Mouse (Mus musculus) erythroblast, embryonic 14.5 days (primary cell): ENCODE measurements around the gene Synpo2. TPM values are rescaled to one million over a fixed set of nuclear protein-coding genes. Genes with fewer than 3 reads are reported as not detected.

Experiments used
- H3K27me3 ChIP-seq: 2 replicates; pipeline ENCODE4 v1.6.1; 2012; ENCODE audit warnings: inconsistent platforms; ENCODE audit not compliant: control insufficient read depth
- H3K36me3 ChIP-seq: 2 replicates; pipeline ENCODE4 v1.6.1; 2012; ENCODE audit warnings: mild to moderate bottlenecking, inconsistent platforms; ENCODE audit not compliant: control insufficient read depth
- H3K4me1 ChIP-seq: 2 replicates; pipeline ENCODE4 v1.6.1; 2012; ENCODE audit warnings: inconsistent platforms; ENCODE audit not compliant: control insufficient read depth
- H3K4me3 ChIP-seq: replicated peaks from 2 replicates; pipeline ENCODE3; 2012; ENCODE audit warnings: moderate library complexity, mild to moderate bottlenecking, inconsistent platforms
- H3K9me3 ChIP-seq: 2 replicates; pipeline ENCODE4 v1.6.1; 2012; ENCODE audit warnings: low read length, inconsistent platforms, mixed read lengths; ENCODE audit not compliant: control insufficient read depth
- GATA1 ChIP-seq: IDR thresholded peaks from 2 replicates; pipeline ENCODE4 v1.6.1; 2012; ENCODE audit warnings: low read length, inconsistent platforms, mixed read lengths
- TAL1 ChIP-seq: IDR thresholded peaks from 3 replicates; pipeline ENCODE4 v1.6.1; 2012; ENCODE audit warnings: low read length, inconsistent platforms, mixed read lengths
- polyA plus RNA-seq: library from polyadenylated mRNA; stranded (reverse); fragments of >175 nt; gene quantifications from 2 replicates; pipeline ENCODE4 v1.2.3, GENCODE M21; 2012

Synpo2 gene
- polyA plus RNA-seq, 1 experiment, result not detected

DNA sequence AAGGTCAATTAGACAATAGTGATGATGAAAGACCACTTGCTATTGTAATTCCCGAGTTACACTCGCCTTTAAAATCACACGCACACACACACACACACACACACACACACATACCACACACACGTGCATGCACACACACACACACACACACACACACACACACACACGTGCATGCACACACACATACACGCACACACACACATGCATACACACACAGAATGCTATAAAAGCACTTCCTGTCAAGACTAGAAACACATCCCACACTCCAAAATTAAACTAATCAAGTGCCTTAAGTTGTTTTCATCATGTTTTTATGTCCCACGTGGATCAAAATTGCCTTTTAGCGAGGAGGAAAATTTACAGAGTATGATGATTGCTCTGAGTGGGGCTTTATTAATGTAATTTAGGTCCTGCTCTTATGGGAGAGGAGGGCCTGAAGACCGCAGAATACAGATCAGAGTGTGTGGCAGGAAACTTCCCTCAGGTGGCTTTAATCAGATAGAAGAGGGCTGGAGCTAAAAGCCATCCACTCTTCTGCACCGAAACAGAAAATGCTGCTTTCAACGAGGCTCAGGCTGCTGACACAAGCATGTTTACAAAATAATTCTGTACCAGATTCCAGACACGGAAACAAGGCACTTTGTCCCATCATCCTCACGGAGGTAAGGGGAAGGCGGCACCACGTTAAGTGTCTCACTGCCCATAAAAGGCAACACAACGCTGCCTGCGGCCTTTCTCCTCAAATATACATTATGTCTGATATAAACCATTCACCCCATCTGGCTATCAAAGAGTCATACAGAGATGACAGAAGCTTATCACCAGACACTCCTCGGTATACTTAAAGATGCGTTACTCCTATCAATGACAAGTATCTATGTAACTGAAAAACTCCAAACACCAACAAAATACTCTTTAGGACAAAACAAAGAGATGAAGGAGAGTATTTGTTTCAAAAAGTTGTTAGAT, 59.3 kb downstream of the Synpo2 start:
- H3K27me3 ChIP-seq, result no peaks in the 10 kb centered on the region
- TF ChIP-seq TAL1 (no peak), GATA1 (no peak)
- no peak overlapping the region for H3K4me3 ChIP-seq
- H3K36me3 ChIP-seq, result no peaks in the 10 kb centered on the region
- H3K9me3 ChIP-seq, result no peaks in the 10 kb centered on the region
- no peaks in the 10 kb centered on the region for H3K4me1 ChIP-seq

DNA sequence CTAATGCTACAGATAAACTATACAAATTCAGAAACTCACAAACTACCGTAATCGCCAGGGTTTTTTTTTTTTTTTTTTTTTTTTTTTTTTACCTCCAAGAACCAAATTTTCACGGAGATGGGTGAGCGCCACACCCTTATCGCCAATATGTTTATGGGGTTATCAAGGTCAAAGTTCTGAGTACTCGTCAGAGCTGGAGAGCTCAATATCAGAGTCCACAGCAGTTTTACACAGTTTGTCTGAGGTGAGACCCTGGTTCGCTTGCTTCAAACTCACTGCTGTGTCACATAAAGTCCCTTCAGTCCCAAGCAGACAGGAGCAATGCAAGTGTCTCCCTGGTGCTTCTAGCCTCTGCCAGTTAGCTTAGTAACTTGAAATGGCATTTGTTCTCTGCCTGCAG, 60.8 kb downstream of the Synpo2 start:
- no peaks in the 10 kb centered on the region for H3K4me1 ChIP-seq
- no peaks in the 10 kb centered on the region for H3K36me3 ChIP-seq
- H3K4me3 ChIP-seq, result no peak overlapping the region
- H3K27me3 ChIP-seq, result no peaks in the 10 kb centered on the region
- no peak for TF ChIP-seq GATA1
- no peaks in the 10 kb centered on the region for H3K9me3 ChIP-seq

DNA sequence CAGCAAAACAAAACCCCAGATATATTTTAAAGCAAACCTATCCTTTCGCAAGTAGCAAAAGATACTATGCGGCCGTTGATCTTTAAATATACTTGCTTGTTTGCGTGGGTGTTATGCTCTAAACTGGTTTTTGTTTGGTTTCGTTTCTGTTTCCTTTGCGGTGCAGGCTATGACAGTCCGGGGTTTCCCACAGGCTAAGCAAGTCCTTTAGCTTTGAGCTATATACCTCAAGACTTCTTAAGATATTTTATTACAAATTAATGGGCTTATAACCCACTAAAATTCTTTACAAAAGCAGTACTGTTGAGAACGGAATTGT, 61.6 kb downstream of the Synpo2 start:
- no peaks in the 10 kb centered on the region for H3K36me3 ChIP-seq
- H3K9me3 ChIP-seq, result no peaks in the 10 kb centered on the region
- H3K4me3 ChIP-seq, result no peak overlapping the region
- H3K4me1 ChIP-seq, result no peaks in the 10 kb centered on the region
- no peak for TF ChIP-seq GATA1
- TF ChIP-seq TAL1, result no peak
- H3K27me3 ChIP-seq, result no peaks in the 10 kb centered on the region

GRCm38 (mm10) chr3:123173553-123174378, 62.2 kb downstream of the Synpo2 start:
- no peaks in the 10 kb centered on the region for H3K4me1 ChIP-seq
- no peak overlapping the region for H3K4me3 ChIP-seq
- no peaks in the 10 kb centered on the region for H3K9me3 ChIP-seq
- TF ChIP-seq TAL1 (no peak), GATA1 (no peak)
- no peaks in the 10 kb centered on the region for H3K27me3 ChIP-seq
- H3K36me3 ChIP-seq, result no peaks in the 10 kb centered on the region

DNA sequence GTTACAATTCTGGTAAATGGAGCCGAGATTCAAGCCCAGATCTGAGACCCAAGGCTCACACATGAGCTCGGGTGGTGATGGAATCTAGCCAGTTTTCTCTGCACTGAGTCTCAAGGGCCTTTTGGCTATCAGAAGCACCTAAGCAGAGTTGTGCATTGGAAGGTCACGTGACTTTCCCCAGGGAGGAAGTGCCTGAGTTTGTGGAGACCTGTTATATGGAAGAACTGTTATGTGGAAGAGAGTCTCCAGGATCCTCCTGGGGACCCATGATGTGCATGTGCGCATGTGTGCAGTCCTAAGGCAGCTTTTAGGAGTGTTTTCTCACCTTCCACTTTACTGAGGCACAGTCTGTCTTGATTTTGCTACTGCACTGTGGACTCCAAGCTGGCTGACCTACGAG, 63.8 kb downstream of the Synpo2 start:
- TF ChIP-seq TAL1 (no peak), GATA1 (no peak)
- H3K4me3 ChIP-seq, result no peak overlapping the region
- H3K9me3 ChIP-seq, result no peaks in the 10 kb centered on the region
- H3K36me3 ChIP-seq, result no peaks in the 10 kb centered on the region
- no peaks in the 10 kb centered on the region for H3K4me1 ChIP-seq
- H3K27me3 ChIP-seq, result no peaks in the 10 kb centered on the region

DNA sequence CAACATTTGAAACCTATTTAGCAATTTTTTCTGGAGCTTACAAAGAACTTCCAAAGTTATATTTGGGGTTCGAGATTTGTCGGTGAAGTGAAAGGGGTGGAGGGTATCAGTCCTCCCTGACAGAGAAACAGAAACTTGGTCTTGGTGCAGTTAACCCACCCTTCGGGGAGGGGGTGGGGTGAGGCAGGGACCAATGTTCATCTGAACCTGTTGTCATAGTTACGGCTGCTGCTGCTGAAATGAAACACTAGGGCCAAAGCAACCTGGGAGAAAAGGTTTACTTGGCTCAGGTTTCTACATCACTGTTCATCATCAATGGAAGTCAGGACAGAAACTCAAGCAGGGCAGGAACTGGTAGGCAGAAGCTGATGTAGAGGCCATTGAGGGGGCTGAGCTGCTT, 66.6 kb downstream of the Synpo2 start:
- TF ChIP-seq TAL1 (no peak), GATA1 (no peak)
- no peaks in the 10 kb centered on the region for H3K9me3 ChIP-seq
- H3K4me1 ChIP-seq, result no peaks in the 10 kb centered on the region
- no peaks in the 10 kb centered on the region for H3K36me3 ChIP-seq
- no peak overlapping the region for H3K4me3 ChIP-seq
- H3K27me3 ChIP-seq, result no peaks in the 10 kb centered on the region

DNA sequence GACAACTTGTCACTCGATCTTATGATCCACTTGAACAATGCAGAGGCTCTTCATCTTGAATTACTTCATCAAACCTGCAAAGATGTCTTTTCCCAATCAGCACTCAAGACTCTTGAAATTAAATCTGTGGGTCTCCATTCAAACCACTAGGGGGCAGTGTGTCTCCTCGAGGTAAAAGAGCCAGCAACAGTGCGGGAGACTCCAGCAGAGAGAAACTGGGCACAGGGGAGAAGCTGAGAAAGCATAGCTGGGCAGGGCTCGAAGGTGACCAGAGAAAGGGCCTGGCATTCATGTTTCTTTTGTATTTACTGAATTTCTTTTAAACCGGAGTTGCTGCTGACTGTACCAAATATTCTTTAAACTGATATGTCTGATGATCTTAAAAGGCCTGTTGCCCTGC, 67.1 kb downstream of the Synpo2 start:
- H3K9me3 ChIP-seq, result no peaks in the 10 kb centered on the region
- TF ChIP-seq TAL1, result no peak
- no peak for TF ChIP-seq GATA1
- no peaks in the 10 kb centered on the region for H3K27me3 ChIP-seq
- H3K36me3 ChIP-seq, result no peaks in the 10 kb centered on the region
- no peak overlapping the region for H3K4me3 ChIP-seq
- H3K4me1 ChIP-seq, result no peaks in the 10 kb centered on the region

DNA sequence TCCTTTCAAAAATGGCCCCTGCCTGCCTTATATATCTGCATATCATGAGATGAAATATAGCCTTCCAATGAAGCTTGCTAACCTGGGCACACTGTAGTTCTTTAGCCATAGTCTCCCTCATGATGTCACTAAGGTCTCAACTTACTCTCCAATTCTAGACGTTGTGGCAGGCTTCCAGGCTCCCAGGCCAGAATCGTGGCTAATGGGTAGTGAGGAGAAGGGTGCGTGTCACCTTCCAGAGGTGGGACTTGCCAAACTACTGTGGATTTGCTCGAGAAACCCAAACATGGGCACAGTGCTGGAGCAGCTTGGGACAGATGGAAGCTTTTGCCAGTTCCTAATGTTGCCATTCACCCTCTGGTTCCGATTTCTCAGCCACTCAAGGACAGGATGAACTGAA, 69.5 kb downstream of the Synpo2 start:
- H3K4me3 ChIP-seq, result no peak overlapping the region
- no peaks in the 10 kb centered on the region for H3K36me3 ChIP-seq
- H3K9me3 ChIP-seq, result no peaks in the 10 kb centered on the region
- no peak for TF ChIP-seq GATA1
- TF ChIP-seq TAL1, result no peak
- H3K4me1 ChIP-seq, result no peaks in the 10 kb centered on the region
- H3K27me3 ChIP-seq, result no peaks in the 10 kb centered on the region

DNA sequence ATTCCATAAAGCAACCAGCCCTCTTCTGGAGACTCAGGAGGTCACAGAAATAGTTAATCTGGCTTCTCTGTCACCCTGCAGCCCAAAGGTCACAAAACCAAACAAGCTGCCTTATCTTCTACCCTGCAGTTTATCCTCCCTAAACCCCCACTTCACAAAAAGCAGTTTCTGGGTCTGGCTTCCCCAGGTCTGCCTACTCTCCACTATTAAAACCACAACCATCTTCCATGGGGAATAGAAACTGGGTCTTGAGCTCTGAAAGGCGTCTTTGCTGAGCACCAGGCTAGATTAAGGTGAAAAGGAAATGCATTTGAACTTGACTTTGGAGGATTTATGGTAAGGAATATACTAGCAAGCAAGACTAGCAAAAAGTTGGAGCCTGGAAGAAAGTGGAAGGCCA, 71.8 kb downstream of the Synpo2 start:
- H3K27me3 ChIP-seq, result no peaks in the 10 kb centered on the region
- no peaks in the 10 kb centered on the region for H3K9me3 ChIP-seq
- H3K36me3 ChIP-seq, result no peaks in the 10 kb centered on the region
- H3K4me3 ChIP-seq, result no peak overlapping the region
- H3K4me1 ChIP-seq, result no peaks in the 10 kb centered on the region
- no peak for TF ChIP-seq GATA1
- no peak for TF ChIP-seq TAL1
